Mouse (Mus musculus) heart, embryonic 16.5 days (tissue): ENCODE results near the gene Stat3. TPM values are rescaled to one million over a fixed set of nuclear protein-coding genes. Genes with fewer than 3 reads are reported as not detected.
A peak's percentile ranks its signal among the peaks of the same experiment; 100 is the strongest.

ENCODE experiments used
- ATAC-seq: fragments of 200-750 bp; cut with Nextera tagmentation; replicated peaks from 2 replicates; pipeline ENCODE4 v1.8.0; 2017; ENCODE audit warnings: moderate number of reproducible peaks; ENCODE audit not compliant: insufficient read depth, low FRiP score; ENCODE audit errors: extremely low read depth
- H3K27ac ChIP-seq: fragments of 300-500 bp; sonication (generic); 2 replicates; pipeline ENCODE4 v1.5.1; 2014; ENCODE audit warnings: mild to moderate bottlenecking, low read length, control low read depth, moderate library complexity
- H3K27me3 ChIP-seq: fragments of 300-500 bp; sonication (generic); 2 replicates; pipeline ENCODE4 v1.6.1; 2014; ENCODE audit warnings: low read length, mixed read lengths; ENCODE audit not compliant: control insufficient read depth, insufficient read depth
- H3K36me3 ChIP-seq: fragments of 300-500 bp; sonication (generic); 2 replicates; pipeline ENCODE4 v1.6.1; 2014; ENCODE audit not compliant: control insufficient read depth, insufficient read depth
- H3K4me1 ChIP-seq: fragments of 300-500 bp; sonication (generic); 2 replicates; pipeline ENCODE4 v1.6.1; 2014; ENCODE audit warnings: low read length, mixed read lengths; ENCODE audit not compliant: control insufficient read depth, insufficient read depth
- H3K4me2 ChIP-seq: fragments of 300-500 bp; sonication (generic); 2 replicates; pipeline ENCODE4 v1.6.1; 2014; ENCODE audit warnings: low read depth, mild to moderate bottlenecking, control low read depth, low read length
- H3K4me3 ChIP-seq: fragments of 300-500 bp; sonication (generic); 2 replicates; pipeline ENCODE4 v1.5.1; 2014; ENCODE audit warnings: mild to moderate bottlenecking, control low read depth, low read length
- H3K9ac ChIP-seq: fragments of 300-500 bp; sonication (generic); 2 replicates; pipeline ENCODE4 v1.6.1; 2014; ENCODE audit warnings: low read length, control low read depth
- H3K9me3 ChIP-seq: fragments of 300-500 bp; sonication (generic); replicated peaks from 2 replicates; pipeline ENCODE4 v1.6.1; 2016; ENCODE audit warnings: low read length; ENCODE audit not compliant: control insufficient read depth
- WGBS: fragments of 180-500 bp; shearing (Covaris S2); extraction: QIAGEN DNeasy Blood & Tissue Kit; methylation state at CpG from one replicate; pipeline ENCODE4 v1.1.7; 2014; 5-methylcytosine and 5-hydroxymethylcytosine counted together
- polyA plus RNA-seq: library from polyadenylated mRNA; unstranded; fragments of >200 nt; fragmentation: Nextera tagmentation; extraction: Ambion mirVana; gene quantifications from 2 replicates; pipeline ENCODE4 v1.2.1, GENCODE M21; 2015

The Stat3 gene
- polyA plus RNA-seq, 1 experiment from 2014 or later = 64.9 TPM

GRCm38 (mm10) chr11:100850778-100851528 lies 88.4 kb downstream of the Stat3 start:
- H3K9me3 ChIP-seq = no peaks in the 10 kb centered on the region
- H3K4me1 ChIP-seq = peaks cover 23% of the 10 kb centered on the region
- H3K27me3 ChIP-seq = no peaks in the 10 kb centered on the region; the same call in 1 of the 2 replicates
- peak overlapping the region; percentile 82 for H3K4me3 ChIP-seq
- WGBS = 1% methylated on average over 33 of the region's 33 CpGs
- H3K9ac ChIP-seq = peak overlapping the region; percentile 98
- H3K27ac ChIP-seq = peak overlapping the region; percentile 91
- H3K4me2 ChIP-seq = peak overlapping the region; percentile 80
- peak; percentile 26; the same call in 1 of the 2 replicates for ATAC-seq
- no peaks in the 10 kb centered on the region for H3K36me3 ChIP-seq

GRCm38 (mm10) chr11:100850038-100850777 lies 89.1 kb downstream of the Stat3 start, which contains the start of gene Stat5b:
Gene Stat5b, minus strand, starts transcription at chr11:100850724.
- Histone ChIP-seq H3K4me2 (peak within 1 kb of the TSS; percentile 80), H3K4me1 (peaks cover 23% of the 10 kb centered on the region), H3K27ac (peak within 1 kb of the TSS; percentile 91), H3K9me3 (no peaks in the 10 kb centered on the region), H3K9ac (peak within 1 kb of the TSS; percentile 98), H3K4me3 (peak within 1 kb of the TSS; percentile 82), H3K36me3 (no peaks in the 10 kb centered on the region), H3K27me3 (no peaks in the 10 kb centered on the region; the same call in 1 of the 2 replicates)
- under 1% methylated on average over 93 of the region's 104 CpGs for WGBS
- peak; percentile 82 for ATAC-seq

GRCm38 (mm10) chr11:100849456-100850037 lies 89.8 kb downstream of the Stat3 start:
- peak overlapping the region; percentile 82 for H3K4me3 ChIP-seq
- H3K27me3 ChIP-seq = no peaks in the 10 kb centered on the region
- H3K9ac ChIP-seq = peak overlapping the region; percentile 98
- ATAC-seq = no peak
- no peaks in the 10 kb centered on the region for H3K36me3 ChIP-seq
- H3K4me1 ChIP-seq = peaks cover 23% of the 10 kb centered on the region
- 2% methylated on average over 13 of the region's 13 CpGs for WGBS
- H3K4me2 ChIP-seq = peak overlapping the region; percentile 80
- H3K9me3 ChIP-seq = no peaks in the 10 kb centered on the region
- peak overlapping the region; percentile 91 for H3K27ac ChIP-seq

GRCm38 (mm10) chr11:100848789-100849379 lies 90.5 kb downstream of the Stat3 start:
- Histone ChIP-seq H3K4me1 (peaks cover 23% of the 10 kb centered on the region), H3K4me3 (peak overlapping the region; percentile 82), H3K9me3 (no peaks in the 10 kb centered on the region), H3K9ac (peak overlapping the region; percentile 98), H3K27me3 (no peaks in the 10 kb centered on the region), H3K36me3 (no peaks in the 10 kb centered on the region), H3K4me2 (peak overlapping the region; percentile 80), H3K27ac (peak overlapping the region; percentile 91)
- no peak for ATAC-seq
- WGBS = 42% methylated on average over 6 of the region's 6 CpGs

GRCm38 (mm10) chr11:100848080-100848479 lies 91.3 kb downstream of the Stat3 start:
- Histone ChIP-seq H3K4me3 (no peak overlapping the region), H3K27ac (no peak overlapping the region; the same call in 1 of the 2 replicates), H3K4me1 (peaks cover 23% of the 10 kb centered on the region), H3K9me3 (no peaks in the 10 kb centered on the region), H3K4me2 (peak overlapping the region; percentile 80), H3K9ac (no peak overlapping the region), H3K27me3 (no peaks in the 10 kb centered on the region), H3K36me3 (no peaks in the 10 kb centered on the region)
- 36% methylated on average over 4 of the region's 4 CpGs for WGBS
- no peak for ATAC-seq

GRCm38 (mm10) chr11:100847572-100847971 lies 91.8 kb downstream of the Stat3 start:
- 86% methylated on average over 4 of the region's 4 CpGs for WGBS

GRCm38 (mm10) chr11:100845793-100846192 lies 93.5 kb downstream of the Stat3 start:
- H3K9me3 ChIP-seq = 0 out of 2 replicates have a peak, but pooled peaks cover 2% of the 10 kb centered on the region
- 79% methylated on average over 6 of the region's 6 CpGs for WGBS
- H3K4me1 ChIP-seq = peaks cover 25% of the 10 kb centered on the region
- no peak overlapping the region for H3K4me2 ChIP-seq
- H3K9ac ChIP-seq = no peak overlapping the region
- H3K27me3 ChIP-seq = no peaks in the 10 kb centered on the region
- no peak overlapping the region for H3K4me3 ChIP-seq
- no peak overlapping the region; the same call in 1 of the 2 replicates for H3K27ac ChIP-seq
- no peak for ATAC-seq
- no peaks in the 10 kb centered on the region for H3K36me3 ChIP-seq

More at GRCm38 (mm10) chr11:100847572-100847971, 91.8 kb downstream of the Stat3 start:
- no peak for ATAC-seq
- Histone ChIP-seq H3K4me3 (no peak overlapping the region), H3K9me3 (no peaks in the 10 kb centered on the region), H3K27ac (no peak overlapping the region; the same call in 1 of the 2 replicates), H3K4me2 (peak overlapping the region; percentile 80; the same call in 1 of the 2 replicates), H3K4me1 (peaks cover 23% of the 10 kb centered on the region), H3K27me3 (no peaks in the 10 kb centered on the region), H3K36me3 (no peaks in the 10 kb centered on the region), H3K9ac (no peak overlapping the region)

- Histone ChIP-seq H3K9me3 (0 out of 2 replicates have a peak, but pooled peaks cover 2% of the 10 kb centered on the region), H3K27me3 (no peaks in the 10 kb centered on the region), H3K27ac (no peak overlapping the region), H3K36me3 (no peaks in the 10 kb centered on the region), H3K4me3 (no peak overlapping the region), H3K4me1 (peaks cover 32% of the 10 kb centered on the region), H3K9ac (no peak overlapping the region), H3K4me2 (no peak overlapping the region)
- 86% methylated on average over 4 of the region's 4 CpGs for WGBS
- ATAC-seq = no peak
These were observed 95.2 kb downstream of the Stat3 start for GRCm38 (mm10) chr11:100844121-100844520.
